Mouse (Mus musculus) spleen, adult 2 months (tissue): Measurements from ENCODE around the gene Brd1. TPM values are rescaled to one million over a fixed set of nuclear protein-coding genes. Genes with fewer than 3 reads are reported as not detected.
"Not testable (repeated sequence)": the region's sequence is repeated elsewhere in the genome, so short reads cannot be mapped to it uniquely, and the experiment has no call there.

Experiments
- DNase-seq, 2 experiments: peaks; one replicate each; pipeline versions ENCODE4 v3.0.0 to v3.0.0-alpha.2; 2012 to 2021; ENCODE audit warnings: low spot score in 2 of 2, low read depth in 1 of 2
- H3K27ac ChIP-seq: fragments of 200-500 bp; 2 replicates; pipeline ENCODE4 v1.5.1; 2012; ENCODE audit warnings: low read length, inconsistent platforms; ENCODE audit not compliant: insufficient read depth
- H3K27me3 ChIP-seq: fragments of 200-500 bp; 2 replicates; pipeline ENCODE4 v1.6.1; 2012; ENCODE audit warnings: mild to moderate bottlenecking, moderate library complexity, low read length, inconsistent platforms; ENCODE audit not compliant: control insufficient read depth, insufficient read depth
- H3K36me3 ChIP-seq: fragments of 200-500 bp; 2 replicates; pipeline ENCODE4 v1.6.1; 2012; ENCODE audit warnings: mild to moderate bottlenecking, low read length, inconsistent platforms; ENCODE audit not compliant: control insufficient read depth, insufficient read depth
- H3K4me1 ChIP-seq: fragments of 200-500 bp; 2 replicates; pipeline ENCODE4 v1.6.1; 2011; ENCODE audit warnings: inconsistent platforms; ENCODE audit not compliant: control insufficient read depth, insufficient read depth, insufficient read length
- H3K4me3 ChIP-seq: fragments of 200-500 bp; 2 replicates; pipeline ENCODE4 v1.5.1; 2011; ENCODE audit warnings: mild to moderate bottlenecking, inconsistent platforms; ENCODE audit not compliant: insufficient read depth, insufficient read length; ENCODE audit errors: extremely low read depth
- CTCF ChIP-seq: fragments of 200-500 bp; IDR thresholded peaks from 2 replicates; pipeline ENCODE4 v1.5.1; 2011; ENCODE audit warnings: mild to moderate bottlenecking, inconsistent platforms; ENCODE audit not compliant: insufficient read depth, insufficient read length, insufficient replicate concordance; ENCODE audit errors: extremely low read depth
- POLR2A ChIP-seq: fragments of 200-500 bp; IDR thresholded peaks from 2 replicates; pipeline ENCODE4 v1.6.1; 2011; ENCODE audit warnings: low read depth, low read length, inconsistent platforms
- WGBS: fragments of 180-500 bp; shearing (Covaris S2); methylation state at CpG from one replicate; pipeline ENCODE4 v1.1.7; 2018; 5-methylcytosine and 5-hydroxymethylcytosine counted together
- polyA plus RNA-seq: library from polyadenylated mRNA; depleted of rRNA; stranded (reverse); fragments of >200 nt; gene quantifications from 2 replicates; pipeline ENCODE4 v1.2.3, GENCODE M21; 2012; rRNA removed

Brd1 gene
- 12.6 and 13.2 TPM in 2 replicates for polyA plus RNA-seq

DNA sequence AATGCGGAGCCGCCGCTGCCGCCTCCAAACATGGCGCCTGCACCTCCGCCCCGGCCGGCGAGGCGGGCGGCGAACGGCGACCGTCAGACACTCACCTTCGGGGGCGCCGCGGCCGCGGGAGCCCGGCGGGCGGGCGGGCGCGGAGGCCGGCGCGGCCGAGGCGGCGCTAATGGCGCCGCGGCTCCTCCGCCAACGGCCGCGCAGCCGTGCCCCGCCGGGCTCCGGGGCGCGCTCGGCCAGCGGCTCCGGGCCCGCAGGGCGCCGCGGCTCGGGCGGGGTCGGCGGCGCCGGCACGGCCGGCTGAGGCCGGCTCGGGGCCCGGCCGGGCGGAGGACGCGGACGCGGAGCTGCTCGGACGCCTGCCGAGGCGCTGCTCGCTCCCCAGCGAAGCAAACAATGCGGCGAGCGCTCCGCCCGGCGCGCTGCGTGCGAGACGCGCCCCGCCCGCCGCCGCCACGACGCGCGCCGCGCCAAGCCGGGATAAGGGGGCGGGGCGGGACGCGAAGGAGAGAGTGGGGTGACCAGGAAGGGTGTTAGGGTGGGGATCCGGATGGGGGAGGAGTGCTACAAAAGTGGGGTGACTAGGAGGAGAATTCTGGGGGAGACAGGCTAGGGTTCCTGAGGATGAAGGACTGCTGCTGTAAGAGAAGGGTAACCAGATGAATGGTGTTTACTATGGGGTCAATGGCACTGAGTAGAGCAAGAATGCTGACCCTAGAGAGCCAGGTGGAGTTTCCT is at the start of gene Brd1:
TSS of gene Brd1 (minus strand) at position 400 of the 738 bp plus-strand sequence.
- 5% methylated on average over 103 of the region's 103 CpGs for WGBS
- peaks cover 15% of the 10 kb centered on the region; the same call in 1 of the 2 replicates for H3K4me1 ChIP-seq
- DNase-seq: peak in 1 of 2 experiments; percentile 77
- peak within 1 kb of the TSS; percentile 77 for H3K27ac ChIP-seq
- H3K4me3 ChIP-seq: peak within 1 kb of the TSS; percentile 94
- peaks cover 13% of the 10 kb centered on the region for H3K36me3 ChIP-seq
- H3K27me3 ChIP-seq: no peaks in the 10 kb centered on the region
- TF ChIP-seq POLR2A (peak; percentile 52; the same call in 1 of the 2 replicates), CTCF (no peak)

DNA sequence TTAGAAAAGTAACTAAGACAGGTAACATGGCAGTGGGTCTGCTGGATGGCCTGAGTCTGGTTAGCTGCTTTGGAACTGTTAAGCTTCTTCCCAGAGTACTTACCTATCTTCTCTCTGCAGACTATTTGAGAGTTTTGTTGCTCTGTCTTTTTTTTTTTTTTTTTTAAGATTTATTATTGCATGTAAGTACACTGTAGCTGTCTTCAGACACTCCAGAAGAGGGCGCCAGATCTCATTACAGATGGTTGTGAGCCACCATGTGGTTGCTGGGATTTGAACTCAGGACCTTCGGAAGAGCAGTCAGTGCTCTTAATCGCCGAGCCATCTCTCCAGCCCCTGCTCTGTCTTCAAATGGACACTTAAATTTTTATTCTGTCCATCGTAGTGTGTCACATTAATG is 40.6 kb upstream of the Brd1 start:
- H3K27me3 ChIP-seq, H3K4me3 ChIP-seq, H3K27ac ChIP-seq, DNase-seq, H3K4me1 ChIP-seq: not testable (repeated sequence)
- WGBS: 92% methylated on average over 5 of the region's 5 CpGs
- H3K36me3 ChIP-seq: peaks cover 11% of the 10 kb centered on the region

DNA sequence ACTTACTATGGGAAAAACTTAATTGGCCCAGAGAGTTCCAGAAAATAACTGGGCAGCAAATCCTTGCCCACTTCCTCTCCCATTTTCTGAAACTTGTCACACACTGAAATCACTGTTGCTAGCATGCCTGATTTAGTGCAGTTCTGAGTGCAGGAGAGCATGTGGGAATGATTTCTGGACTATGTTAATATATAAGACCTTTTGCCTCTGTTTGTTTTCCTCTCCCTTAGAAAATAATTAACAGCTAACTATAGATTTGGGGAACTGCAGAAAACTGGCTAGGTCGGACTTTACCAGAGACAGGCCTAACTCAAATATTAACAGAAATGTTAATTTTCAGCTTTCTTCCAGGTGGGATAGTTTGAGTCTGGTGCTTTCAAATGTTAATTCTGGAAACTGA is 34.5 kb upstream of the Brd1 start:
- Histone ChIP-seq H3K27ac (no peak overlapping the region), H3K4me3 (no peak overlapping the region), H3K27me3 (no peaks in the 10 kb centered on the region), H3K36me3 (peaks cover 5% of the 10 kb centered on the region; the same call in 1 of the 2 replicates), H3K4me1 (no peaks in the 10 kb centered on the region)
- WGBS: 92% methylated on average over 1 of the region's 1 CpGs
- TF ChIP-seq POLR2A (no peak), CTCF (no peak)
- no peak for DNase-seq

DNA sequence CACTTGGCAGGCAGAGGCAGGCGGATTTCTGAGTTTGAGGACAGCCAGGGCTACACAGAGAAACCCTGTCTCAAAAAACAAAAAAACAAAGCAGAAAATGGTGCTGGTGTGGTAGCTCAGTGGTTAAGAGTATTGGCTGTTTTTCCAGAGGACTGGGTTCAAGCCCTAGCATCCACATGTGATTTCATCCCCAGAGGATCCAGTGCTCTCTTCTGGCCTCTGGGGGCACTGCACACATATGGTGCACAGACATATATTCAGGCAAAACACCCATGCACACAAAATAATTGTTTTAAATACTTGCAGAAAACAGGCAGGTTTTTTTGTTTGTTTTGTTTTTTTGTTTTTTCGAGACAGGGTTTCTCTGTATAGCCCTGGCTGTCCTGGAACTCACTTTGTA is 32.1 kb upstream of the Brd1 start:
- not testable (repeated sequence) for H3K27me3 ChIP-seq, H3K36me3 ChIP-seq, H3K4me3 ChIP-seq, H3K4me1 ChIP-seq, DNase-seq, H3K27ac ChIP-seq
- WGBS: 95% methylated on average over 2 of the region's 2 CpGs

DNA sequence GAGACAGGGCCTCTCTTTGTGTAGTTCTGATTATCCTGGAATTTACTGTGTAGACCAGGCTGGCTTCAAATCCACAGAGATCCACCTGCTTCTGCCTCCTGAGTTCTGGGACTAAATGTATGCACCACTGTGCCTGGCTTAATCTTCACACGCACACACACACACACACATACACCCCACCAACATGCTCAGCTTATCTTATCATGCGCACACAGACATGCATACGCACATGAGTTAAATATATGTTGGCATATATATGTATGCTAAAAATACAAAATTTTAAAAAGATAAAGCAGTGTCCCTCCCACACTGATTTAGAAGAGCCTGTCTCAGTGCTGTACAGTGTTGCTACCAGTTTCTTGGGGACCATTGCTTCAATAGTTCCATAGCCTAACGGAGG is 27.5 kb upstream of the Brd1 start:
- H3K27me3 ChIP-seq: no peaks in the 10 kb centered on the region
- no peak overlapping the region for H3K4me3 ChIP-seq
- TF ChIP-seq POLR2A: no peak
- no peak for TF ChIP-seq CTCF
- no peak overlapping the region for H3K27ac ChIP-seq
- no peaks in the 10 kb centered on the region for H3K4me1 ChIP-seq
- no peak for DNase-seq
- H3K36me3 ChIP-seq: peaks cover 4% of the 10 kb centered on the region
- WGBS: 90% methylated on average over 4 of the region's 4 CpGs

DNA sequence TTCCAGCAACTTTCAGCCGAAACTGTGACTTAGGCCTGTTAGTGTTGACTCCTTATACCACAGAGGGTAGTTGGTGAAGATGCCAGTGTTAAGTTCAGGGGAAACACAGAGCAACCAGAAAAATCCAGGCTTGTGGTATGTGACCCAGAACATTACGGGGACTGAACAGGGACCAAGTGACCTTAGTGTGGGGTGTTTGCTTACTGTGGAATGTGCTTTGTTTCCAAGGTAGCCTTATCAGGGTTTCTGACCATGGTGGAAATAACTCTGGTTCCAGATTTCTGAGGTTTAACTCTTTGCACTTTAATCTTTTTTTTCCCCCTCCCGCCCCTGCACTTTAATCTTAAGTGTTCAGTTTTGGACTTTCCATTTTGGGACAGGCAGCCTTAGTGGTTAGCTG is 24.0 kb upstream of the Brd1 start:
- TF ChIP-seq POLR2A (no peak), CTCF (no peak)
- Histone ChIP-seq H3K4me3 (no peak overlapping the region), H3K36me3 (peaks cover 6% of the 10 kb centered on the region), H3K27ac (no peak overlapping the region), H3K4me1 (no peaks in the 10 kb centered on the region), H3K27me3 (no peaks in the 10 kb centered on the region)
- 78% methylated on average over 3 of the region's 3 CpGs for WGBS
- no peak for DNase-seq

DNA sequence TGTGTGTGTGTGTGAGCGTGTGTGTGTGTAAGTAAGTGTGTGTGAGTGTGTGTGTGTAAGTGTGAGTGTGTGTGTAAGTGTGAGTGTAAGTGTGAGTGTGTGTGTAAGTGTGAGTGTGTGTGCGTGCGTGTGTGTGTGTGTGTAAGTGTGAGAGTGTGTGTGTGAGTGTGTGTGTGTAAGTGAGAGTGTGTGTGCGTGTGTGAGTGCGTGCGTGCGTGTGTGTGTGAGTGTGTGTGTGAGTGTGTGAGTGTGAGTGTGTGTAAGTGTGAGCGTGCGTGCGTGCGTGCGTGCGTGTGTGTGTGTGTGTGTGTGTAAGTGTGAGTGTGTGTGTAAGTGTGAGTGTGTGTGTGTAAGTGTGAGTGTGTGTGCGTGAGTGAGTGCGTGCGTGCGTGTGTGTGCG is 21.7 kb upstream of the Brd1 start:
- peaks cover under 1% of the 10 kb centered on the region; the same call in 1 of the 2 replicates for H3K4me1 ChIP-seq
- H3K4me3 ChIP-seq: no peak overlapping the region
- no peak for DNase-seq
- H3K27me3 ChIP-seq: no peaks in the 10 kb centered on the region
- 98% methylated on average over 18 of the region's 18 CpGs for WGBS
- TF ChIP-seq POLR2A (no peak), CTCF (no peak)
- peaks cover 6% of the 10 kb centered on the region for H3K36me3 ChIP-seq
- no peak overlapping the region for H3K27ac ChIP-seq
